Mouse (Mus musculus) kidney, postnatal 36 days (tissue): ENCODE data around the gene Ccdc170.
"Not testable (repeated sequence)": the region's sequence is repeated elsewhere in the genome, so short reads cannot be mapped to it uniquely, and the experiment has no call there.

ENCODE experiments used
- DNase-seq, 2 experiments: peaks; one replicate each; pipeline ENCODE4 v3.0.0; 2021 to 2022; ENCODE audit warnings: mixed read lengths in 2 of 2

The Ccdc170 gene

DNA sequence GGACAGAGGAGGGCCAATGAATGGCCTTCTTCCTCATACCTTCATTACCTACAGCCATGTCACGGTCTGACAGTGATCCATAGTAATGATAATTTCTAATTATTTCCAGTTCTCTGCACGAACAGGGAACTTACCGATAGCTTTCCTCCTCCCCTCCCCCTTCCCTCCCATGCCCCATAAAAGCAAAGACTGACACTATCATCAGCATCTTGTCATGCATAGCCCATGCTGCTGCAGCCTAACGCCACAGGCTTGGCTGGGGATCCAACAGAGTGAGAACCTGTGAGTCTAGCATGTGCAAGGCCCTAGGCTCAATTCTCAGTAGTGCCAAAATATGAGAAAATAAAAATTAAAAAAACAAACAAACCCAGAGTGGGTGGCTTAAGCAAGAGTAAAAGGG is 40.8 kb downstream of the Ccdc170 start:
- DNase-seq, result no peak

DNA sequence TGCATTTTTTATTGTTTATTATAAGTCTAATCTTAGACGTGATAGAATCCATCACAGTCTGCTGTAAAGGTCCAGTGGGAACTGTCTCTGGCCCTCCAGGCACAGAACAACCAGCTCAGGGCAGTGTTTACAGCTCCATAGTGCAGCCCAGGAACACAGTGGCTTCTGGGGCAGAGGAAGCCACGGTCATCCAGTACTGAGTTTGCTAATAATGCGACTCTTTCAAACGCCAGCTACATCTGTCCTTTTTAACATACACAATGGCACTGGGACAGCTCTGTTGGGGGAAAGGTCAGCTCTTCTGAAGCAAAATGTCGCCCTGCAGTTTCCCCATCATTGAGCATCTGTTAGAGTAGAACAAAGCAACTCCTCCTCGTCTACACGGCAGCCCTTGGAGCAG is 45.7 kb downstream of the Ccdc170 start:
- no peak for DNase-seq

DNA sequence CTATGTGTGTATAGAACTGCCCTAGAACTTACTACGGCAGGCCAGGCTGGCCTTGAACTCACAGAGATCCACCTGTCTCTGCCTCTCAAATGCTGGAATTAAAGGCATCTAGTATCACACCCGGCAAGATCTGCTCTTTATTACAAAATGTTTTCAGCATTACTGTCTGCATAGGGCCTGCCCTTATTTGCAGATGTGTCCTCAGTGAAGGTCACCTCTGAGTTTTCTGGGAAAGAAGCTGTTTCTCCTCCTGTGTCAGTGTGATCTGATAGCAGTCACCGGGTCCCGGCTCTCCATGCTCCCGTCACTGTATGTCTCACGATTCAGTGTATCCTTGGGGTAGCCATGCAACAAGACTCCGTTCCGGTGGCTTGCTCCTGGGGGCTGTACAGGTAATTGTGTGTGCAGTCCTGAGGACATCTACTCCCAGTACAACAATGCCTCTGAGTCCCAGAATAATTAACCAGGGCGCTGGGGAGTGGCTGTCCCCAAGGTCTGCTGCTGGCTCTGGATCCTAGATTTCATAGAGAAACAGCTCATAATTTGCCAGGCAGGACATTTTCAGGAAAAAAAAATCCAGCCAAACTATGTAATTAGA is 48.4 kb downstream of the Ccdc170 start:
- DNase-seq, result peak; percentile 62 to 73

DNA sequence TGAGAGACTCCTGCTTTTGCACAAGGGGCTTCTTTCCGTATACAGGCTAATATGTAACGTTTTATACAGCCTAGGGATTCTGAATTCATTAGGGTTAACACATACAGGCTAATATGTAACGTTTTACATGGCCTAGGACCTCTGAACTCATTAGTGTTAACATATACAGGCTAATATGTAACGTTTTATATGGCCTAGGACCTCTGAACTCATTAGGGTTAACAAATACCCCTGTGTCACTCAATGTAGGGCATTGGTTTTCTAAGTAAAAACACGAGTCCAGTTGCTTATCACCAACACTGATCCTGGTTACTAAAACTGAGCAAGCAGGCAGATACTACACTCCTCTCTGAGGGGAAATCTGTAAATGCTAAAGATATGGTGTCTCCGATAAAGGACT is 49.6 kb downstream of the Ccdc170 start:
- DNase-seq, result peak in 1 of 2 experiments; percentile 31

DNA sequence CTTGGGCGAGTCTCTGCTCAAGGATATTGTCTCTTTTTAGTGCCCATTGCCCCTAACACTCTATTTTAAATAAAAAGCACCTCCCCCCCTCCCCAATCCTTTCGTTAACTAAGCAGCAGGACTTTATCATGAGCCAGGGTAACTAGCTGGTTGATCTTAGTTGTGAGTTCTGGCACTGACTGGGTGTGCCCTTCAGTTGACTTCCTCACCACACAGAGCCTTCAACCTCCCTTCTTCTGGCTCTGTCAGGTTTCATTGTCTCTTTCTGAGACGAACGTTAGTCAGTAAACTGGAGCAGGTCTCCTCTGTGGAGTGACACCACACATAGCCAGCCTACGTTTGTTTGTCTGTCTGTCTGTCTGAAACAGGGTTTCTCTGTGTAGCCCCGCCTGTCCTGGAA is 50.4 kb downstream of the Ccdc170 start:
- no peak for DNase-seq

DNA sequence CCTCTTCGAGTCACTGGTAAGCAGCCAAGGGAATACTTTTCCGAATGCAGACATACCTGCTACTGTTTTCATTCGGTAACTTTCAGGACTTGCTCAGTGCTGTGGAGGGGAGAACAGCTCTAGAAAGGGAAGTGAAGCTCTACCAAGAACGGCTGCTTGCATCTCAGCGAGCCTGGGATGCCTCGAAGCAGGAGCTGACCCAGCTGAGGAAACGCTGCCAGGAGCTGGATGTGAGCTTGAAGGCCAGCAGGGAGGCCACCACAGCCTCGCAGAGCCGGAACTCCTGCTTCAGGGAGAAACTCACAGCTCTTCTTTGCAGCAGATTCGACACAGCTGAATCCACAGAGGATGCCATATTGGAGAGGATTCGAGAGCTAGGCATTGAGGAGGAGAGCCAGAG is 51.6 kb downstream of the Ccdc170 start:
- peak; percentile 23 to 42 for DNase-seq

DNA sequence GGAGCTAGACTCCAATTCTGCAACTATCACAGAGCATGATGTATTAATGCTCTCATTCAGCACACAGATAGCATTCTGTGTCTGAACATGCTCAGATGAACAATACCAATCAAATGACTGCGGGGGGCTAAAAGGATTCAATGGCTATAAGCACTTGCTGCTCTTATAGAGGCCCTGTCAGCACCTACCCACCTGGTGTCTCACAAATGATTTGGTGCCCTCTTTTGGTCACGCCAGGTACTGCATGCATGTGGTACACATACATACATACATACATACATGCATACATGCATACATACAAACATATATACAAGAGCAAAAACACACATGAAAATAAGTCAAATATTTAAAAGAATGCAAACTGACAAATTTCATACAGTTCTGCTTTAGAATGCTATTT is 63.2 kb downstream of the Ccdc170 start:
- peak in 1 of 2 experiments; percentile 48 for DNase-seq

DNA sequence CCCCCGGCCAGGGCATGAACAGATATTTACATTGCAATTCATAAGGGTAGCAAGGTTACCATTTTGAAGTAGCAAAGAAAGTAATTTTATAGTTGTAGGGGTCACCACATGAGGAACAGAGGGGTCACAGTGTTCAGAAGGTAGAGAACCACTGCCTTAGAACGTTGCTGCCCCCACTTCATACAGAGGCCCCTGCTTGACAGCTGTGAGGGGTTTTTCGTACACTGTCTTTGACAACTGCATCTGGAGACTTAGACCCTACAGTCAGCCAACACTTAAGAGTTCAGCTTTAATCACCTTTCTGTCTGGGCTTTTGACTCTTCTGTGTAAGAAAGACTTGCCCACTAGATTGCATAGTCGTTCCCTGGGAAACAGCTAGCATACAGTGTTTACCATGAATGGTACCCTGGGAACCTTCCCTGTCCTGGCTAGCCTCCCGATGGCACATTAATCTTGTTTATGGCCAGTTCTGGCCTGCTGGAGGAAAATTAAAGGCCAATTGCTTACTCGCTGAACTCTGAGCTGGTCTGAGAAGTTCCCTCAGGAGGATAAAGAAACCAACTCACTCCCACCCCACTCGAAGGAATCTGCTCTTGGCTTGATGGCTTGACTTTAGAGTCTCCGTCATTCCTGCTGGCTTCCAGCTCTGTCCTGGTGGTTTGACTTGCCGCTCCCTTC is 71.3 kb downstream of the Ccdc170 start:
- DNase-seq, result peak; percentile 53 to 61

DNA sequence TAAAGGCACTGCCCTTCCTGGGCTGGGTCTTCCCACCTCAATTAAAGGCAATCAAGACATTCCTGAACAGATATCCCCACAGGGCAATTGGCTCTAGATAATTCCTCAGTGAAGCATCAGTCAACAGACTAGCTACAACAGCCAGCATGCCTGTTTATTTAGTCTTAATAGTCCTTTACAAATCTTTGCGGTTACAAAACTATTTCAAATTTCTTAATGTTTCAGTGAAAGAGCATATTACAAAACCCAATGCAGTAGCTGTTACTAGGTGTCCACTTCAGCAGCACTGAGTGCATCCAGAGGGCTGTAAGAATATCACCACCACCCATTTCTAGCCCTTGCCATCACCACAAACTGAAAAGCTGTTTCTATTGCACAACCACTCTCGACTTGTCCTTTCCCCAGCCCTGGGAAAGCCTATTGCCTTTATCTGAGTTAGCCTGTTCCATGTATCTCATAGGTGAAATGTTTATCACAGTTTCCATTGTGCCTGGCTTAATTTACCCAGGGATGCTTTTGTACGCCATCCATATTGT is 74.6 kb downstream of the Ccdc170 start:
- no peak for DNase-seq

DNA sequence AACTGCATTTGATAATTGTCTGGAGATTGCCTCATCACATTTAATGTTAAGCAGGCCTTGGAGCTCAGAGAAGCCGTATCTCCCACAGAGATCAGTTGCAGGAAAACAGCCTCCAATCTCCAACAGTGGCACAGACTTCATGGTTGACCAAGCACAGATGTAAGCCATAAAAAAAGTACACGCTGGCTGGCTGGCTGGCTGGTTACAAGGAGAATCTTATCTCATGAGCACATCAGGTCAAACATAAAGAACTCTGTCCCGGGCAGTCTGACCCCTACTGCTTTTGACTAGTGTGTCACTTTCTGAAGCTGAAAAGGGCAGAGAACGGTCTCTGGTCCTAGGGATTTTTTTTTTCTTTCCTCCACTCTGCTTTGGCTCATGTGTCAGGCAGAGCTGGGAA is 76.8 kb downstream of the Ccdc170 start:
- peak; percentile 27 to 42 for DNase-seq

DNA sequence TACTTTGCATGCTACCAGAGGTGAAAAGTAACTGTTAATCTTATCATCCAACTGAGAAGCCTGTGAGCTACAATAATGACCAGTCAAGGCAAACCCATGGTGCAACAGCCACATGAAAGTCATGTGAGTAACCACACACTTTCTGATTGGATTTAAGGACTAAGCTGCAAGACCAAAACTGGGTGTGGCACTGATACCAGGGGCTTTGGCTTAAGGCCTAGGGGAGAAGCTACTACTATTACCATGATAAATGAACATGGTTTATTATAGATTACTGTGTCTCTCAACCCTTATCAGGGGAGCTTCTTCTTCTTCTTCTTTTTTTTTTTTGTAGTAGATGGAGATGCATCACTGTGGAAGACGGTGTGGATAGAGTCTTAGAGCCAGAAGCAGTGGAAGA is 82.8 kb downstream of the Ccdc170 start:
- no peak for DNase-seq

DNA sequence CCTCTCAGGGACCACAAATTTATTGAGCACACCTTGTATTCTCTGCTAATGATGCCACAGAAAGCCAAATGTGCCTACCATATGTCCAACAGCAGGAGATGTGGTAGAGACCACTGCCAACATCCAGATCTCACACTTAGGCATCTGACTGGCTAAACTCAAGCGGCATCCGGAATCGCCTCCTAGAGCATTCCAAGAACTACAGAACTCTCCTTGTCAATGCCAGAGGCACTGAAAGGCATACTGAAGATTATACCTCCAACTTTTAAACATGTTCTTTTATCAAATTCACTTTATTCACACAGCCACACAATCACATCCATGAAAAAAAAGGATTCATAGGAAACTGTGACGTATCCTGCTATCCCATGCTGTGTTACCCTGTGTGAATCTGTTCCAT is 88.5 kb downstream of the Ccdc170 start:
- no peak for DNase-seq

DNA sequence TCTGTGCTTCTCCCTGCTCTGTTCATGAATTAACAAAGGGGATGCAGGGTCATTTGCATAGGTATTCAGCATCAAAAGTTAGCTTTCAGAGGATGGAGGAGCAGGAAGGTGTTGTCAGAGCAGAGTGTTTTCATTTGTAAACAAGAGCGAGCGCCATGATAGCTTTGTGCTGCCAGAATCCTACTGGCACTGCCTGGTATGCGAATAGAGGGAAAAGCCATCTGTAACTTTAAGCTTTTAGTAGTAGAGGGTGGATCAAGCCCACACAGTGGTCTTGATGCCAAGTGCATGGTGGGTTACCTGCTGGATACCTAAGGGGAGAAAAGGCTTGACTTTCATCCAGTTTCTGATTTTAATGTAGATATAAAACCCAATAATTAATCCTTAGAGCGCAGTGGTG is 89.0 kb downstream of the Ccdc170 start:
- DNase-seq, result no peak

DNA sequence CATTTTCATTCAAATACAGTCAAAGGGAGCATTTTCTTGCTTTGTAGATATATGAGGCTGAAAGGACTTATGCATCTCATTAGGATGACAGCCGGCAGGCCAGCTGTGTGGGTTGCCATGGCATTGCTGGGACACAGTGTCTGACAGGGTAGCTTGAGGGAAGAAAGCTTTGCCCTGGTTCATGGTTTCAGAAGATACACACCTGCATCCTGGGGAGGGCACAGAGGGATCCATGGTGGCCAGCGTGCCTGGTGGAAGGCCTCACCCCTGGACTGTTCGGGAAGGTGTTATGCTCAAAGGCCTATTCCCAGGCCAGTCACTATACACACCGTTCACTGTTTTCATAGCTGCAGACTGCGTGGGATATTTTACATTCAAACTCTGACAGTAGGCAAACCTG is 99.6 kb downstream of the Ccdc170 start:
- no peak for DNase-seq

DNA sequence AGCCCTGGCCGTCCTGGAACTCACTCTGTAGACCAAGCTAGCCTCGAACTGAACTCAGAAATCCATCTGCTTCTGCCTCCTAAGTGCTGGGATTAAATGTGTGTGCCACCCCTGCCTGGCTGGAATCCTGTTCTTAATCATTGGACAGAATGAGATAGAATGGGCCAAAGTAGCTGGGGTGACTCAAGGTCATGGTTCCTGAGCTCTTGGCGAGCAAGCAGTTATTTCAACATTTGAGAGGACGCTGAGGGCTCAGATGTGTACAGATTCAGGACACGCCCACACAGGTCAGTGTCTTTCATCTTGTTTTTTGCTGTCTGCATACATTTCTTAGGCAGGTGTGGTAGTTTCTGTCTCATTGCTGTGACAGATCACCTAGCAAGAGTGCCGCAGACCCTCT is 104.4 kb downstream of the Ccdc170 start:
- no peak for DNase-seq

DNA sequence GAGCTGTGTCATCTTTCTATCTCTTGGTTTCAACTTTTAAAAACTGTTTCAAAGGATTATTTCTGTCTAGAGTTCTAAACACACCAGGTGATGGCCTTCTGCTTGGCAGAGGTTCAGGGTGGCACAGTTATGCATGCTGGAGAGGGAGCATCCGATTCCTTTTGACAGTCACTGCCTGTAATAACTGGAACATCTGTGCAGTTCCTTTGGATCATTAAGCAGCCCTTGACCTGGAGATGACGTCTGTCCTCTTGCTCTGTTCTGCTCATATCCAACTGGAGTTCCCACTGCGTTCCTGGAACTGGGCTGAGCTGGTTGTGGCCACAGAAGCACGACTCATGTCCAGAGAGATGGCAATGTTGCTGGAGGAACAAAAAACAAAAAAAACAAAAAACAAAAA is 107.3 kb downstream of the Ccdc170 start:
- DNase-seq, result peak; percentile 9 to 12

DNA sequence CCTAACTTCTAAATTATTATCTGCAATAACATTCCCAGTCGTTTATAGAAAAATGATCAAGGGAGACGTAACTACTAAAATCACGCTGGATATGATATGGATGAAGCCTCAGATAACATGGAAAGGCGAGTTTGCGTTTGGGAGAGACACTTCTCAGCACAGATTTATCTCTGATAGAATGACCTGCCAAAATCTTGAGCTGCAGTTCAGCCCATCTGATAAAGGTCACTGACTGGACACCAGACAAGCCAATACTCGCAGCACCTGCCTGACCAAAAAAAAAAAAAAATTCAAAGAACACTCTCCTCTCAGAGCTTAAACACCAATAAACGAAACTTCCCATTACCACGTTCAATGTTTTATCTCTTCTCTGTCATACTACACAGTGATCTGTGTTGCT is 108.7 kb downstream of the Ccdc170 start:
- DNase-seq, result no peak

DNA sequence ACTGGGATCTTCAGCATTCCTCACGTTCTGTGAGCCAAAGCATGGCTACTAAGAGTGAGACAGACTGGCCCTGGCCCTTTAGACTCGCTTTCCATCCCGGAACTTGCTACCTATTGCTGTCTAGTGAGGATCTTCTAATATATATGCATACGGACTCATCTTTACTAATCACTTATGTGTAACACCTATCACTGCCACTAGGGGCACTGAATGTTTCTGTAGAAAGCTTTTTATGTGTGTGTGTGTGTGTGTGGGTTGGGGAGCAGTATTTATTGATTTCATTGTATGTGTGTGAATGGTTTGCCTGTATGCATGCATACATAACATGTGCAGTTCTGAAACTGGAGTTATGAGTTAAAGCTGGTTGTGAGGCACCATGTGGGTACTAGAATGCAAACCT is 111.5 kb downstream of the Ccdc170 start:
- DNase-seq, result peak in 1 of 2 experiments; percentile 35

DNA sequence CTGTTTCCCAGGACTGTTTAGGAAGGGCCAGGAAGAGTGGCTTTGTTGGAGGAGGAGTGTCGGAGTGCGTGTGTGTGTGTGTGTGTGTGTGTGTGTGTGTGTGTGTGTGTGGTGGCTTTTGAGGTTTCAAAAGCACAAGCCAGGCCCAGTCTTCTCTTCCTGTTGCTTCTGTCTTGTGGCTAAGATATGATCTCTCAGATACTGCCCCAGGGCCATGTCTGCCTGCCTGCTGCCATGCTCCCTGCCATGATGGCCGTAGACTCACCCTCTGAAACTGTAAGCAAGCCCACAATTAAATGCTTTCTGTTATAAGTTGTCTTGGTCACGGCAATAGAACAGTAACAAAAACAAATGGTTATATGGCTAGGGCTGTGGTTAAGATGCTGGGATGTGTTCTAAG is 114.9 kb downstream of the Ccdc170 start:
- DNase-seq, result no peak

DNA sequence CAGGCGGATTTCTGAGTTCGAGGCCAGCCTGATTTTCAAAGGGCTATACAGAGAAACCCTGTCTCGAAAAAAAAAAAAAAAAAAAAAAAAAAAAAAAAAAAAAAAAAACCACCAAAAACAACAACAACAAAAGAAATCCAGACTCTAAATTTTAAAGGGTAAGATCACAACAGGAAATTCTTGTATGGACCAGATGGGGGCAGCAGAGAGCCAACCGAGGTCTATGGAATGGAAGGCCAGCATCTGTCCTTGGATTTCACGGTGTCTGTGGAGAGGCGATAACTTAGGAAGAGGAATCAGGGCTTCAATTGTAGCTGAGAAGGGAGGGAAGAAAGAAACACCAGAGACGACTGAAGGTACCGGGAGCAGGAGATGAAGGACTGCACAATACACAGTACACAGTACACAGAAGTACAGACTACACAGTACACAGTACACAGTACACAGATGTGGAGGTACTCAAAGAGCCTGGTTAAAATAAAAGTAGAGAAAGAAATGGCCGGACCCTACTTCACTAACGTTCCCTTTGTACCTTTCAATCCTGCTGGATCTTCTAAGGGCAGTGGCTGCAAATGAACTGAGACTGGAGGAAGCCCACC is 116.0 kb downstream of the Ccdc170 start:
- DNase-seq, result peak; percentile 52 to 84

DNA sequence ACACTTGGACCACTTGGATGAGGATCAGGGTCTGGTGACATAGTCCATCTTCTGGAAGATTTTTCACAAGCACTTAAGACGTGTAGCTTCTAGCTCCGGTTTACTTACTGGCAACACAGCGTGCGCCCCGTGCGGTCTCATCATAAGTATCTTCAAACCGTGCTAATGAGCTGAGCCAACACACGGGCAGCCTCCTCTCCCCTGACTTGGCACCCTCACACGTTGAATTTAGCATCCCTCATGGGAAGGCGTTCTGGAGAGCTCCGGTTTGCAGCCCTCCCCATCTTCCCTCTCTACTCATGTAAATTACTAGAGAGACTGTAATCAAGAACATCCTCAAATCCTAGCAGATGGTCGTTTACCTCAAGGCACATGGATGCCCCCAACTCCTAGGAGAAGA is 116.6 kb downstream of the Ccdc170 start:
- DNase-seq, result no peak

DNA sequence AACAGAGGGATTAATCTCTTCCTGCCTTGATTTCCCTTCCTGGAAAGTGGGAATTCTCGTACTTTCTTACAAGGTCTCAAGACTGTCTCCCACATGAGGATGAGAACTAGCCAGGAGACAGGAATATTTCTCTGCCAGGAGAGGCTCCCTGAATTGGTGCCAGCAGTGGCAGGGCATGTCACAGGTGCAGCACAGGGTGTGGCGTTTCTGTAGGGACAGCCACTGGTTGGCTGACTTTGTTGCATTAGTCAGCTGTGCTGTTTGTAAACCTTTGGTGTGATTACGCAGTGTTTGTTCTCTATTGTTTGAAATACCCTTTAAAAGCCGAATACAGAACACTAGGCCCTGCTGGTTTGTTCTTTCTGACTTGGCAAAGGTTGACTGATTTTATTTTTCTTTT is 117.3 kb downstream of the Ccdc170 start:
- no peak for DNase-seq

DNA sequence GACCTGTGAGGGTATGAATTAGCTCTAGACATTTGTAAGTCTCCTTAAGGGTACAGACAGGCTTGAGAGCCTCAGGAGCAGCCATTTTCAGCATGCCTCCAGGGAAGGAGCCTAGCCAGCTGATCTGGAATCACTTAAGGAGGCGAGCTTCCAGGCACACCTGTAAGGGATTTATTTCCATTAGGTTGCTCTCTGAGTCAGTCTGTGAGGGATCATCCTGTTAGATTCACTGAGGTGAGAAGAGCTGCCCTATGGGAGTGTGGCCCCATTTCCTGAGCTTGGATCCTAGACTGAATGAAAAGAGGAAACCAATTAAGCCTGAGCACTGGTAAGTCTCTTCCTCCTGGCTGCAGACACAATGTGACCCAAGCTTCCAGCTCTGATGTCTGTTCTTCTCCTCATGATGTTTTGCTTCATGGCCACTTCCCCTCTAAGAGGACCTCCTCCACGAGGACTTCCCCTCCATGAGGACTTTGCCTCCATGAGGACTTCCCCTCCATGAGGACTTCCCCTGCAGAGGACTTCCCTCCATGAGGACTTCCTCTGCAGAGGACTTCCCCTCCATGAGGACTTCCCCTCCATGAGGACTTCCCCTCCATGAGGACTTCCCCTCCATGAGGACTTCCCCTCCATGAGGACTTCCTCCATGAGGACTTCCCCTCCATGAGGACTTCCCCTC is 118.6 kb downstream of the Ccdc170 start:
- DNase-seq, result no peak

DNA sequence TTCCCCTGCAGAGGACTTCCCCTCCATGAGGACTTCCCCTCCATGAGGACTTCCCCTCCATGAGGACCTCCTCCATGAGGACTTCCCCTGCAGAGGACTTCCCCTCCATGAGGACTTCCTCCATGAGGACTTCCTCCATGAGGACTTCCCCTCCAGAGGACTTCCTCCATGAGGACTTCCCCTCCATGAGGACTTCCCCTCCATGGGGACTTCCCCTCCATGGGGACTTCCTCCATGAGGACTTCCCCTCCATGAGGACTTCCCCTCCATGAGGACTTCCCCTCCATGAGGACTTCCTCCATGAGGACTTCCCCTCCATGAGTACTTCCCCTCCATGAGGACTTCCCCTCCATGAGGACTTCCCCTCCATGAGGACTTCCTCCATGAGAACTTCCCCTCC is 119.3 kb downstream of the Ccdc170 start:
- not testable (repeated sequence) for DNase-seq
